Mouse (Mus musculus): Measurements from ENCODE around the gene Nabp1. TPM values are rescaled to one million over a fixed set of nuclear protein-coding genes. Genes with fewer than 3 reads are reported as not detected.
A peak's percentile ranks its signal among the peaks of the same experiment; 100 is the strongest.
"Not testable (repeated sequence)": the region's sequence is repeated elsewhere in the genome, so short reads cannot be mapped to it uniquely, and the experiment has no call there.

Nabp1 gene
- polyA plus RNA-seq, 1 experiment from 2014 or later, result 10.3 TPM

GRCm38 (mm10) chr1:51457249-51457648, 21.0 kb downstream of the Nabp1 start:
- Histone ChIP-seq H3K4me1 (no peaks in the 10 kb centered on the region), H3K9ac (no peak overlapping the region), H3K36me3 (no peaks in the 10 kb centered on the region), H3K4me3 (no peak overlapping the region), H3K4me2 (no peak overlapping the region), H3K9me3 (no peaks in the 10 kb centered on the region), H3K27me3 (no peaks in the 10 kb centered on the region), H3K27ac (no peak overlapping the region)
- WGBS, result 33% methylated on average over 3 of the region's 3 CpGs
- peak; percentile 62; the same call in 1 of the 2 replicates for ATAC-seq (ENCODE audit: borderline replicate concordance, extremely low read depth, low FRiP score, low TSS enrichment)

GRCm38 (mm10) chr1:51448789-51449188, 29.4 kb downstream of the Nabp1 start:
- Histone ChIP-seq H3K4me2 (no peak overlapping the region), H3K9me3 (no peaks in the 10 kb centered on the region), H3K27ac (no peak overlapping the region), H3K4me1 (no peaks in the 10 kb centered on the region), H3K36me3 (no peaks in the 10 kb centered on the region), H3K9ac (no peak overlapping the region), H3K4me3 (no peak overlapping the region), H3K27me3 (no peaks in the 10 kb centered on the region)
- 38% methylated on average over 2 of the region's 2 CpGs for WGBS
- no peak for ATAC-seq (ENCODE audit: borderline replicate concordance, extremely low read depth, low FRiP score, low TSS enrichment)

GRCm38 (mm10) chr1:51445854-51446460, 32.3 kb downstream of the Nabp1 start:
- no peak overlapping the region for H3K4me2 ChIP-seq
- no peaks in the 10 kb centered on the region for H3K27me3 ChIP-seq
- no peak for ATAC-seq (ENCODE audit: borderline replicate concordance, extremely low read depth, low FRiP score, low TSS enrichment)
- WGBS, result 35% methylated on average over 9 of the region's 9 CpGs
- no peaks in the 10 kb centered on the region for H3K4me1 ChIP-seq
- no peak overlapping the region for H3K9ac ChIP-seq
- H3K27ac ChIP-seq, result no peak overlapping the region
- H3K36me3 ChIP-seq, result no peaks in the 10 kb centered on the region
- H3K9me3 ChIP-seq, result no peaks in the 10 kb centered on the region
- H3K4me3 ChIP-seq, result no peak overlapping the region

GRCm38 (mm10) chr1:51445161-51445853, 32.9 kb downstream of the Nabp1 start:
- Histone ChIP-seq H3K4me3 (no peak overlapping the region), H3K36me3 (no peaks in the 10 kb centered on the region), H3K27ac (no peak overlapping the region), H3K9me3 (no peaks in the 10 kb centered on the region), H3K4me2 (no peak overlapping the region), H3K4me1 (no peaks in the 10 kb centered on the region), H3K9ac (no peak overlapping the region), H3K27me3 (no peaks in the 10 kb centered on the region)
- WGBS, result 63% methylated on average over 5 of the region's 5 CpGs
- ATAC-seq (ENCODE audit: borderline replicate concordance, extremely low read depth, low FRiP score, low TSS enrichment), result no peak

GRCm38 (mm10) chr1:51429775-51430174, 48.5 kb downstream of the Nabp1 start:
- 40% methylated on average over 1 of the region's 1 CpGs for WGBS
- no peaks in the 10 kb centered on the region for H3K36me3 ChIP-seq
- no peaks in the 10 kb centered on the region for H3K4me1 ChIP-seq
- no peak overlapping the region for H3K4me3 ChIP-seq
- no peak for ATAC-seq (ENCODE audit: borderline replicate concordance, extremely low read depth, low FRiP score, low TSS enrichment)
- no peak overlapping the region for H3K9ac ChIP-seq
- no peaks in the 10 kb centered on the region for H3K9me3 ChIP-seq
- no peak overlapping the region for H3K27ac ChIP-seq
- H3K4me2 ChIP-seq, result no peak overlapping the region
- H3K27me3 ChIP-seq, result no peaks in the 10 kb centered on the region

GRCm38 (mm10) chr1:51426298-51426697, 51.9 kb downstream of the Nabp1 start:
- Histone ChIP-seq H3K9ac (no peak overlapping the region), H3K4me1 (no peaks in the 10 kb centered on the region), H3K36me3 (no peaks in the 10 kb centered on the region), H3K4me2 (no peak overlapping the region), H3K9me3 (no peaks in the 10 kb centered on the region), H3K4me3 (no peak overlapping the region), H3K27ac (no peak overlapping the region), H3K27me3 (no peaks in the 10 kb centered on the region)
- ATAC-seq (ENCODE audit: borderline replicate concordance, extremely low read depth, low FRiP score, low TSS enrichment), result no peak
- 94% methylated on average over 9 of the region's 9 CpGs for WGBS

GRCm38 (mm10) chr1:51421029-51421428, 57.2 kb downstream of the Nabp1 start:
- H3K9ac ChIP-seq, result not testable (repeated sequence)
- WGBS, result 87% methylated on average over 8 of the region's 8 CpGs

GRCm38 (mm10) chr1:51418753-51419152, 59.5 kb downstream of the Nabp1 start:
- Histone ChIP-seq H3K27ac (no peak overlapping the region), H3K4me3 (no peak overlapping the region), H3K9ac (no peak overlapping the region), H3K4me1 (no peaks in the 10 kb centered on the region), H3K36me3 (no peaks in the 10 kb centered on the region), H3K27me3 (no peaks in the 10 kb centered on the region), H3K4me2 (no peak overlapping the region), H3K9me3 (no peaks in the 10 kb centered on the region)
- ATAC-seq (ENCODE audit: borderline replicate concordance, extremely low read depth, low FRiP score, low TSS enrichment), result no peak
- 51% methylated on average over 5 of the region's 5 CpGs for WGBS

More at GRCm38 (mm10) chr1:51421029-51421428, 57.2 kb downstream of the Nabp1 start:
- not testable (repeated sequence) for H3K27ac ChIP-seq; H3K4me2 ChIP-seq; H3K36me3 ChIP-seq; H3K4me3 ChIP-seq; H3K27me3 ChIP-seq; H3K4me1 ChIP-seq; H3K9me3 ChIP-seq; ATAC-seq (ENCODE audit: borderline replicate concordance, extremely low read depth, low FRiP score, low TSS enrichment)

Other genes starting within 250 kb of the Nabp1 start
- 144 and 152 TPM in 2 replicates for gene Cavin2, start 189.3 kb downstream of the Nabp1 start, polyA plus RNA-seq (2015; fragmentation: Nextera tagmentation; extraction: Ambion mirVana)